Mouse (Mus musculus) gastrocnemius, postnatal 4 days (tissue): ENCODE measurements at regions not wholly inside any gene's neighbourhood (a gene's known extent, or its start where the extent isn't known, plus 50 kb on each side); places are given as distances from the start of the nearest gene placed in this dataset.

ENCODE experiments used
- DNase-seq, 2 experiments: peaks; one replicate each; pipeline ENCODE4 v3.0.0; 2021 to 2022; ENCODE audit warnings: low spot score in 2 of 2, mixed read lengths in 2 of 2

GRCm38 (mm10) chr8:49845575-49845974 lies 1001.8 kb upstream of the Tenm3 start:
- DNase-seq = no peak

GRCm38 (mm10) chr8:49831970-49832369 lies 988.2 kb upstream of the Tenm3 start:
- DNase-seq = no peak

DNA sequence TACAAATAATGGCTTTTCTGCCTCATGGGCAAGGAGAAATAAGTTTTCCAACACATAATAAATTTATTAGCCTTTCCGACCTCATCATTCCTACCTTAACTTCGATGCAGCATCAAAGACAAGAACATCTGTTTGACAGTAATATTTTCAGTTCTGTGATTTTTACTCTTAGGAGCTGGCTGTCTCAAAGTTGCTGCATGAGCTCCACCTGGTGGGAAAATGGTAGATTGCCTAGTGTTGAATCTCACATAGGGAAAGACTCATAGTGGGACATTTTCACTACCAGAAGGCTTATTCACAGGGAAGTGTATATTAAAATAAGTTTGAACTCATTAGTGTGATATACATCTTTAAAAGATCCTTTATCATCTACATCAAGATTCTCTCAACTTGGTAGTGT lies 985.6 kb upstream of the Tenm3 start:
- peak; percentile 17 to 32 for DNase-seq

GRCm38 (mm10) chr8:49826231-49826630 lies 982.5 kb upstream of the Tenm3 start:
- no peak for DNase-seq

DNA sequence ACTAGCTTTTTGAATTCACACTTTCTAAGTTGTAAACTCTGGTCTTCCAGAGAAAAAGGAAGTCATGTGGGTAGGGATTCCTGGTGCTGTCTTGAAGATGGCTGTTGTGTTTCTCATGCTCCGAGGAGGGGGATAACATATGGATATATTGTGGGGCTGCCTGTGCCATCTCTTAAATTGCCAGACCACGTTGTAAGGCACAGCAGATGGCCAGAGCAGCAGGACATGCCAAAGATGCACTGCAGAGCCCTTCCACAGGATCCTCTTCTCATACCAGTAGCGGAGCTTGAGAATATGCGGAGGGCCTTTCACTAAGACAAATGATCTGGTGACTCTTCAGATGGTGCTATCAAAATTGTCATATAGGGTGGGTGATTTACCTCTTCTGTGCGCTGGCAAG lies 981.2 kb upstream of the Tenm3 start:
- no peak for DNase-seq

GRCm38 (mm10) chr8:49822791-49823190 lies 979.0 kb upstream of the Tenm3 start:
- DNase-seq = no peak

- DNase-seq = no peak
Observed at GRCm38 (mm10) chr8:49799236-49799635, 955.5 kb upstream of the Tenm3 start.

GRCm38 (mm10) chr8:49796741-49797140 lies 953.0 kb upstream of the Tenm3 start:
- no peak for DNase-seq

DNA sequence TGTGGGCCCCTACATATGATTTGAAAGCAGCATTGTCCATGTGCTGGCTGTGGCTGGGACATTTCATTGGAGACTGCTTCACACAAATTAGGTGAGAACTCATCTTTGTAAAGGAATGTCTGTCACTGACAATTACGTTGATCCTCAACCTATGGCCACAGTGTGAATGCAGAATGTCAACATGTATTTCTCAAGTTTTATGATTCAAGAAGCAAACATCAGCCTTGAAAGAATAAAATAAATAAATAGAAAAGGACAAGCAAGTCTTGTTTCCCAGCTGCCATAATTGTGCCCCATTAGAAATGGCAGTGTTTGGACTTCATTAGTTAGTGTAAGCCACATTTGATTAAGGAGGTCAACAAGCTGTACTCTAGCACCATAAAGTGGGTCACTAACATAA lies 950.7 kb upstream of the Tenm3 start:
- no peak for DNase-seq

DNA sequence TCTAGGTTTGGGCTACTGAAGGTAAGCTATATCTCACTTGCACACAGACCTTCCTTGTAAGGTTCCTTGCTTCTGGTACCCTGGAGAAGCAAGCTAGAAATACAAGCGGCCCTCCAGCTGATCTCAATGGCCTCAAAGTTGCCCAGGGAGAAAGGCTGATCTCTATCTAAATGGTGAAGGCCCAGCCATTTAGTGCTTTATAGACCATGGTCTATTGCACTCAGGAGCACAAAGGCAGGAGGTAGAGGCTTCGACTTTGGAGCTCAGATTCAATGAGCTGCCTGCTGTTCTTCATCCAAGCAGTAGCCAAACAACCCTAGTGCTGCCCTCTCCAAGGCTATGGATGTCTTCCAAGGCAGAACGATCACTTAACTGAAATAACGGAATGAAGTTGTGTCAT lies 926.1 kb upstream of the Tenm3 start:
- DNase-seq = no peak

DNA sequence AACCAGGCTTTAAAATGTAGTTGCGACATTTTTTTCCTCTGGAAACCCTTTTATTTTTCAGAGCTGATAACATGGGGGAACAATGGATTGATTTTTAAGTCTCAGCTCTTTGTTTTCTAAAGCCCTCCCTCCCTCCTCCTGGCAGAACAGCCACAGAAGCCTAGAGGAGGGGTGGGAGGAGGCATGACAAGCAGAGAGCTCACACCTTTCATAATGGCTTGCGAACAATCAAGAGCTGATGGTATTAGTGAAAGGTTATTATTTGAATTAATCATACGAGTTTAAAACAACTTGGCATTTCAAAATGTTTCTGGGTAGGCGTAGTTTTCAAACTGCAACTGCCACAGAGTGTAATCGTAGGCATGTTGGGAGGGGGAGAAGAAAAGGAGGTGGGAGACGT lies 894.3 kb upstream of the Tenm3 start:
- no peak for DNase-seq

- no peak for DNase-seq
Observed at GRCm38 (mm10) chr8:49729156-49729555, 885.4 kb upstream of the Tenm3 start.

- no peak for DNase-seq
Observed at GRCm38 (mm10) chr8:49712371-49712770, 868.6 kb upstream of the Tenm3 start.

GRCm38 (mm10) chr8:49708701-49709100 lies 865.0 kb upstream of the Tenm3 start:
- DNase-seq = no peak

DNA sequence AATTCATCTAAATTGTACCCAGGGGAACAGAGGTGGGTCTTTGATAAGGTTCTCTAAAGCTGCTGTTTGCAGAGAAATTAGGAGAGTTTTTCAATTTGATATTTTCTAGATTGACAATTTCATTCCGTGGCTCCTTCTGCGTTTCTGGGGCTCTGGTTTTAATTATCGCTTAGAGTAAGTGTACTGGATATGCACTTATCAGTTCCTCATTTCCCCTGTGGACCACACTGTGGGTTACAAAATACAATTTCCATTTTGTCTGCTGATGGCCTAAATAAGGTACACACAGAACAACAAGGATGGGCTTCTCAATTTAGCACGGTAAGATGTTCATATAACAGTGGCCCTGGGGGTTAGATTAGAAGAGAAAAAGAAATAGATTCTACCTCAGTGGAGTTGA lies 855.3 kb upstream of the Tenm3 start:
- no peak for DNase-seq

GRCm38 (mm10) chr8:49696709-49697108 lies 853.0 kb upstream of the Tenm3 start:
- no peak for DNase-seq
